Mouse (Mus musculus): ENCODE results near the gene Mfap4. TPM values are rescaled to one million over a fixed set of nuclear protein-coding genes. Genes with fewer than 3 reads are reported as not detected.

The Mfap4 gene
- polyA plus RNA-seq (2015; fragmentation: Nextera tagmentation; extraction: Ambion mirVana) = 319 TPM in 2 replicates

- 6% methylated on average over 20 of the region's 20 CpGs for WGBS
- Histone ChIP-seq H3K4me3 (peak within 1 kb of the TSS; percentile 58), H3K36me3 (peaks cover 30% of the 10 kb centered on the region), H3K27ac (peak within 1 kb of the TSS; percentile 100), H3K4me2 (replicated peaks) (peak within 1 kb of the TSS; percentile 95), H3K9ac (peak within 1 kb of the TSS; percentile 85), H3K27me3 (no peaks in the 10 kb centered on the region), H3K4me1 (peaks cover 70% of the 10 kb centered on the region), H3K9me3 (no peaks in the 10 kb centered on the region)
- peak; percentile 94 for ATAC-seq (ENCODE audit: low FRiP score, low read depth)
Observed at GRCm38 (mm10) chr11:61484613-61485540, at the start of gene Mfap4. Gene Mfap4, plus strand, starts transcription at chr11:61485431.

DNA sequence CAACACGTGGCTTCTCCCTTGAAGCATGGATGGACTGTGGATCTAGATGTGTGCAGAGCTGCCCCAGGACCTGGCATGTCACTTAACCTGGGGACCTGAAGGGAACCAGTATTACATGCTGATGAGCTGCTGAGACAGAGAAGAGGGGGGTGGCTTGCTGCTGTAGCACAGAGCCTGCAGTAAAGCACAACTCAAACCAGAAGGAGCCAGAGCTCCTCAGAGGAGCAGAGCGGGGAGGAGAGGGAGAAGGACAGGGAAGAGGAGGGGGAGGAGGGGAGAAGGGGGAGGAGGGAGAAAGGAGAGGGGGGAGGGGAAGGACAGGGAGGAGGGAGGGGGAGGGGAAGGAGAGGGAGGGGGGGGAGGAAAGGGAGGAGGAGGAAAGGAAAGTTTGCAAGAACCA is 48.9 kb upstream of the Mfap4 start:
- no peak overlapping the region for H3K27ac ChIP-seq
- H3K36me3 ChIP-seq = no peaks in the 10 kb centered on the region
- no peaks in the 10 kb centered on the region for H3K9me3 ChIP-seq
- H3K4me3 ChIP-seq = no peak overlapping the region
- H3K27me3 ChIP-seq = no peaks in the 10 kb centered on the region
- no peak overlapping the region for H3K9ac ChIP-seq
- WGBS = 47% methylated on average over 2 of the region's 2 CpGs
- H3K4me2 ChIP-seq (replicated peaks) = no peak overlapping the region
- ATAC-seq (ENCODE audit: low FRiP score, low read depth) = no peak
- H3K4me1 ChIP-seq = peaks cover 5% of the 10 kb centered on the region; the same call in 1 of the 2 replicates

GRCm38 (mm10) chr11:61439170-61439569 is 46.1 kb upstream of the Mfap4 start:
- Histone ChIP-seq H3K27ac (no peak overlapping the region), H3K27me3 (no peaks in the 10 kb centered on the region), H3K36me3 (no peaks in the 10 kb centered on the region), H3K4me2 (replicated peaks) (no peak overlapping the region), H3K9me3 (no peaks in the 10 kb centered on the region), H3K9ac (no peak overlapping the region), H3K4me3 (no peak overlapping the region), H3K4me1 (peaks cover 5% of the 10 kb centered on the region; the same call in 1 of the 2 replicates)
- no peak for ATAC-seq (ENCODE audit: low FRiP score, low read depth)
- WGBS = 61% methylated on average over 3 of the region's 3 CpGs

GRCm38 (mm10) chr11:61440416-61440815 is 44.8 kb upstream of the Mfap4 start:
- peaks cover 5% of the 10 kb centered on the region; the same call in 1 of the 2 replicates for H3K4me1 ChIP-seq
- H3K27me3 ChIP-seq = no peaks in the 10 kb centered on the region
- no peaks in the 10 kb centered on the region for H3K36me3 ChIP-seq
- H3K4me3 ChIP-seq = no peak overlapping the region
- 90% methylated on average over 4 of the region's 4 CpGs for WGBS
- H3K4me2 ChIP-seq (replicated peaks) = no peak overlapping the region
- H3K9ac ChIP-seq = no peak overlapping the region
- ATAC-seq (ENCODE audit: low FRiP score, low read depth) = no peak
- H3K27ac ChIP-seq = no peak overlapping the region
- H3K9me3 ChIP-seq = no peaks in the 10 kb centered on the region

- H3K4me2 ChIP-seq (replicated peaks) = no peak overlapping the region
- no peaks in the 10 kb centered on the region; the same call in 1 of the 2 replicates for H3K4me1 ChIP-seq
- H3K27ac ChIP-seq = no peak overlapping the region
- no peak overlapping the region for H3K9ac ChIP-seq
- no peak overlapping the region for H3K4me3 ChIP-seq
- no peaks in the 10 kb centered on the region for H3K27me3 ChIP-seq
- H3K9me3 ChIP-seq = no peaks in the 10 kb centered on the region
- ATAC-seq (ENCODE audit: low FRiP score, low read depth) = no peak
- 81% methylated on average over 7 of the region's 7 CpGs for WGBS
- no peaks in the 10 kb centered on the region for H3K36me3 ChIP-seq
Observed at GRCm38 (mm10) chr11:61441670-61442069, 43.6 kb upstream of the Mfap4 start.

GRCm38 (mm10) chr11:61443807-61444206 is 41.4 kb upstream of the Mfap4 start:
- H3K36me3 ChIP-seq = no peaks in the 10 kb centered on the region
- no peaks in the 10 kb centered on the region for H3K27me3 ChIP-seq
- H3K9ac ChIP-seq = no peak overlapping the region
- H3K4me2 ChIP-seq (replicated peaks) = no peak overlapping the region
- no peak overlapping the region for H3K4me3 ChIP-seq
- WGBS = 85% methylated on average over 6 of the region's 6 CpGs
- H3K4me1 ChIP-seq = peaks cover 15% of the 10 kb centered on the region
- no peaks in the 10 kb centered on the region for H3K9me3 ChIP-seq
- no peak overlapping the region for H3K27ac ChIP-seq
- ATAC-seq (ENCODE audit: low FRiP score, low read depth) = no peak

- Histone ChIP-seq H3K9me3 (no peaks in the 10 kb centered on the region), H3K9ac (no peak overlapping the region), H3K4me2 (replicated peaks) (no peak overlapping the region), H3K4me3 (no peak overlapping the region), H3K27ac (no peak overlapping the region), H3K27me3 (peaks cover 3% of the 10 kb centered on the region; the same call in 1 of the 2 replicates), H3K36me3 (no peaks in the 10 kb centered on the region), H3K4me1 (peaks cover 30% of the 10 kb centered on the region)
- no peak for ATAC-seq (ENCODE audit: low FRiP score, low read depth)
- WGBS = 86% methylated on average over 8 of the region's 8 CpGs
Observed at GRCm38 (mm10) chr11:61447296-61447695, 37.9 kb upstream of the Mfap4 start.

DNA sequence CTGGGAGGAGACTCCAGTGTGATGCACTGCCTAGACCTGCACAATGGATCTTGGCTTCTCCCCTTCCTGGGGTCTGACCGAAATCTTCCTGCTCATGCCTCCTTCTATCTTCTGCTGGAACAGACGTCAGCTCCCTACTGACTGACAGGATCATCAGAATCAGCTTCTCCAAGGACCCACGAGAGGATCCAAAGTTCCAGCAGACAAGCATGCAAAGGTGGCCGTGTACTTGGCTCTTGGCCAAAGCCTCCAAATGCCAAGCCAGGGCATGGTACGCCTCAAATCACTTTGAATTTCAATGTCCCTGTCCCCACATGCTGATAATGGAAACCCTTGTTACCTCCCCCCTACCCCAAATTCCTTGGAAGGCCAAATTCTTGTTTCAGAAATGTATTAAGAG is 37.2 kb upstream of the Mfap4 start:
- H3K4me2 ChIP-seq (replicated peaks) = peak overlapping the region; percentile 37; the same call in 1 of the 2 replicates
- no peak for ATAC-seq (ENCODE audit: low FRiP score, low read depth)
- no peak overlapping the region for H3K9ac ChIP-seq
- H3K36me3 ChIP-seq = no peaks in the 10 kb centered on the region
- H3K4me3 ChIP-seq = no peak overlapping the region
- H3K9me3 ChIP-seq = no peaks in the 10 kb centered on the region
- peaks cover 32% of the 10 kb centered on the region for H3K4me1 ChIP-seq
- peaks cover 9% of the 10 kb centered on the region; the same call in 1 of the 2 replicates for H3K27me3 ChIP-seq
- H3K27ac ChIP-seq = peak overlapping the region; percentile 81; the same call in 1 of the 2 replicates
- WGBS = 54% methylated on average over 5 of the region's 5 CpGs

- Histone ChIP-seq H3K9me3 (no peaks in the 10 kb centered on the region), H3K4me1 (peaks cover 38% of the 10 kb centered on the region), H3K4me2 (replicated peaks) (peak overlapping the region; percentile 37; the same call in 1 of the 2 replicates), H3K27ac (peak overlapping the region; percentile 81), H3K36me3 (no peaks in the 10 kb centered on the region), H3K27me3 (peaks cover 14% of the 10 kb centered on the region; the same call in 1 of the 2 replicates), H3K4me3 (no peak overlapping the region), H3K9ac (no peak overlapping the region)
- peak; percentile 71 for ATAC-seq (ENCODE audit: low FRiP score, low read depth)
- 41% methylated on average over 9 of the region's 9 CpGs for WGBS
Observed at GRCm38 (mm10) chr11:61448599-61449225, 36.5 kb upstream of the Mfap4 start.

GRCm38 (mm10) chr11:61449499-61450292 is 35.5 kb upstream of the Mfap4 start:
- no peak overlapping the region for H3K4me2 ChIP-seq (replicated peaks)
- no peak overlapping the region; the same call in 1 of the 2 replicates for H3K9ac ChIP-seq
- no peak overlapping the region for H3K4me3 ChIP-seq
- no peaks in the 10 kb centered on the region for H3K36me3 ChIP-seq
- 73% methylated on average over 24 of the region's 24 CpGs for WGBS
- peaks cover 44% of the 10 kb centered on the region for H3K4me1 ChIP-seq
- peak overlapping the region; percentile 81 for H3K27ac ChIP-seq
- no peak for ATAC-seq (ENCODE audit: low FRiP score, low read depth)
- H3K9me3 ChIP-seq = no peaks in the 10 kb centered on the region
- peaks cover 14% of the 10 kb centered on the region; the same call in 1 of the 2 replicates for H3K27me3 ChIP-seq

GRCm38 (mm10) chr11:61464071-61464470 is 21.2 kb upstream of the Mfap4 start:
- no peak overlapping the region for H3K4me3 ChIP-seq
- no peak overlapping the region for H3K9ac ChIP-seq
- H3K27ac ChIP-seq = peak overlapping the region; percentile 55; the same call in 1 of the 2 replicates
- 49% methylated on average over 2 of the region's 2 CpGs for WGBS
- H3K36me3 ChIP-seq = no peaks in the 10 kb centered on the region
- no peaks in the 10 kb centered on the region for H3K27me3 ChIP-seq
- H3K4me2 ChIP-seq (replicated peaks) = no peak overlapping the region
- 0 out of 2 replicates have a peak, but pooled peaks cover 10% of the 10 kb centered on the region for H3K9me3 ChIP-seq
- ATAC-seq (ENCODE audit: low FRiP score, low read depth) = no peak
- peaks cover 12% of the 10 kb centered on the region for H3K4me1 ChIP-seq
